Mouse (Mus musculus): ENCODE measurements around the gene Psmb9. TPM values are rescaled to one million over a fixed set of nuclear protein-coding genes. Genes with fewer than 3 reads are reported as not detected.
"Not testable (repeated sequence)": the region's sequence is repeated elsewhere in the genome, so short reads cannot be mapped to it uniquely, and the experiment has no call there.

Psmb9 gene
- polyA plus RNA-seq, 1 experiment from 2014 or later, result 5.9 TPM

DNA sequence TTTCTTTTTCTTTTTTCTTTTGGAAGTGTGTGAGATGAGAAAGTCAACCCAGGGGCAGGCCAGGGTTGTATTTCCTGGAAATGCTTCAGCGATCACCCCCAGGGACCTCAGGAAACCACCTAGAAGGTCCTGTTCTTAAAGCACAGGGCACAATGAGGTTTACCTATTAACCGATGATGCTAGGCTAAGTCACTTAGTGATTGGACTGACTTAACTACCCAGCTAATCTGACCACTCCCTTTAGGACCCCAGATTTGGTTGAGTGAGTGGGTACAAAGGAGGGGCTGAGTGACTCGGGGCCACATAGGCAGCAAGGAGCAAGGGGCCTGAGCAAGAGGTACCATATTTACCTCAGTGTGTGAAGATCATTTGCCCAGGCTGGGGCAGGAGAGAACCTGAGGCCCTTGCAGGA, 42.6 kb downstream of the Psmb9 start:
- no peak overlapping the region for H3K9ac ChIP-seq (ENCODE audit: low read depth, low read length)
- H3K27ac ChIP-seq, result no peak overlapping the region
- H3K27me3 ChIP-seq (ENCODE audit: insufficient read depth, low read length), result no peaks in the 10 kb centered on the region
- H3K4me3 ChIP-seq (replicated peaks; ENCODE audit: low read depth, low read length), result no peak overlapping the region
- H3K4me1 ChIP-seq (replicated peaks; ENCODE audit: insufficient read depth, low read length), result 0 out of 2 replicates have a peak, but pooled peaks cover 8% of the 10 kb centered on the region
- no peaks in the 10 kb centered on the region for H3K9me3 ChIP-seq (replicated peaks; ENCODE audit: low read length)
- no peaks in the 10 kb centered on the region for H3K36me3 ChIP-seq (ENCODE audit: insufficient read depth, low read length)
- ATAC-seq (replicated peaks; ENCODE audit: low FRiP score, low read depth) (0 out of 2 replicates have a peak, but pooled peaks have one; percentile 6), DNase-seq (ENCODE audit: low spot score) (no peak)
- 29% methylated on average over 3 of the region's 3 CpGs for WGBS
- TF ChIP-seq CTCF (IDR thresholded peaks at IDR 0.05; ENCODE audit: low read depth), result no peak
- H3K4me2 ChIP-seq (ENCODE audit: low read length), result no peak overlapping the region

DNA sequence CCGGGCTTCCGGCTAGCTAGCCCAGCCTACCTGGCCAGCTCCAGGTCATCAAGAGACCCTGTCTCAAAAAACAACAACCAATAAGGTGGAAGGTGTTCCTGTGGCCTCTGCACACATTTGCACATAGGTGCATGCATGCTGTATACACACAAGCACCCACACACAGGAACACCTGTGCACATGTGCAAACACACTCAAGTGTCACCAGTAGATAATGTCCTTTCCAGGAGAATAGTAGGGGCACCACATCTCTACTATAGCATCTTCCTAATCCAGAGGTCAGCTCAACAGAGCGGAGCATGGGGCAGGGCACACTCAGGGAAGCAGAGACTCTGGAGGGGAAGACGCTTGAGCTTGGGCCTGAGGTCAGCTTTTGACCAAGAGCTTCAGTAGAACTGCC, 43.3 kb downstream of the Psmb9 start:
- H3K9ac ChIP-seq (ENCODE audit: low read depth, low read length); DNase-seq (ENCODE audit: low spot score); H3K27me3 ChIP-seq (ENCODE audit: insufficient read depth, low read length); H3K4me3 ChIP-seq (replicated peaks; ENCODE audit: low read depth, low read length); H3K36me3 ChIP-seq (ENCODE audit: insufficient read depth, low read length); ATAC-seq (replicated peaks; ENCODE audit: low FRiP score, low read depth); H3K4me2 ChIP-seq (ENCODE audit: low read length); H3K9me3 ChIP-seq (replicated peaks; ENCODE audit: low read length); H3K27ac ChIP-seq: not testable (repeated sequence)
- 83% methylated on average over 4 of the region's 4 CpGs for WGBS
- H3K4me1 ChIP-seq (replicated peaks; ENCODE audit: insufficient read depth, low read length), result 0 out of 2 replicates have a peak, but pooled peaks cover 11% of the 10 kb centered on the region

DNA sequence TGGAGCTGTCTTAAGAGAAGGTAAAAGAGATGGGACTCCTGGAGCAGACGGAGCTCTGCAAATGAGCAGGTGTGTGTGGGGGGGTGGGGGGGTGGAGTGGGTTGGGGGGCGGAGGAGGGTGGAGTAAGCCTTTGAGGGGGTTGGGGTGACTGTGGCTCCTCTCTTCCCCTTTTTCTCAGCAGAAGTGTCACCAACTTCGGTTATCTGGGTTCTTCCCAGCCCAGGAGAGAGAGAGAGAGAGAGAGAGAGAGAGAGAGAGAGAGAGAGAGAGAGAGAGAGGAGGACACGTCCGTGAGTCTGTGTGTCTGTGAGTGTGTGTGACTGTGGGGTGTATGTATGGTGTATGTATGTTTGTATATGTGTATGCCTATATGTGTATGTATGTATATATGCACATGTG, 44.1 kb downstream of the Psmb9 start:
- H3K27ac ChIP-seq, result no peak overlapping the region
- H3K9me3 ChIP-seq (replicated peaks; ENCODE audit: low read length), result no peaks in the 10 kb centered on the region
- ATAC-seq (replicated peaks; ENCODE audit: low FRiP score, low read depth) (no peak), DNase-seq (ENCODE audit: low spot score) (no peak)
- H3K4me2 ChIP-seq (ENCODE audit: low read length), result 0 out of 2 replicates have a peak overlapping the region, but pooled peaks have one; percentile 30
- no peak overlapping the region for H3K9ac ChIP-seq (ENCODE audit: low read depth, low read length)
- TF ChIP-seq CTCF (IDR thresholded peaks at IDR 0.05; ENCODE audit: low read depth), result no peak
- 58% methylated on average over 5 of the region's 5 CpGs for WGBS
- H3K27me3 ChIP-seq (ENCODE audit: insufficient read depth, low read length), result no peaks in the 10 kb centered on the region
- no peaks in the 10 kb centered on the region for H3K36me3 ChIP-seq (ENCODE audit: insufficient read depth, low read length)
- no peak overlapping the region for H3K4me3 ChIP-seq (replicated peaks; ENCODE audit: low read depth, low read length)
- H3K4me1 ChIP-seq (replicated peaks; ENCODE audit: insufficient read depth, low read length), result 0 out of 2 replicates have a peak, but pooled peaks cover 14% of the 10 kb centered on the region

DNA sequence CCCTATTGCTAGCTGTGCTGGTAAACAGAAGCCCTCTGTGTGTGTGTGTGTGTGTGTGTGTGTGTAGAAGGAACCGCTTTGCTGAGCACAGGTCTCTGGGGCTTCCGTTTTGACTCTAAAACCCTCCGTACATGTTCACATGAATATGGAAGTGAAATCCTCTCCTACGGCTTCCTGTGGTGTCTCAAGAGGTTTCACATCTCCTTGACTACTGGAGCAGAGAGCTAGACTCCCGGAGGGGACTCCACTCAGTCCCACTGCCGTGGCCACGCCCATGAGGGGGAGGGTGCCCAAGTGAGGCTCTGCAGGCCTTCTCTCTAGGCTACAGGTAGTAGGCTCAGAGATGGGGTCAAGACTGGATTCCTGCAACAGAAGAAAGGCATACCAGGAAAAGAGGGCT, 44.5 kb downstream of the Psmb9 start, which contains the start of gene H2-DMb2:
Gene H2-DMb2, plus strand, starts transcription at position 275 of the 400 bp plus-strand sequence.
- Histone ChIP-seq H3K36me3 (ENCODE audit: insufficient read depth, low read length) (no peaks in the 10 kb centered on the region), H3K27me3 (ENCODE audit: insufficient read depth, low read length) (no peaks in the 10 kb centered on the region), H3K4me2 (ENCODE audit: low read length) (peak within 1 kb of the TSS; percentile 30; the same call in 1 of the 2 replicates), H3K9ac (ENCODE audit: low read depth, low read length) (no peak within 1 kb of the TSS), H3K27ac (0 out of 2 replicates have a peak within 1 kb of the TSS, but pooled peaks have one; percentile 19), H3K4me3 (replicated peaks; ENCODE audit: low read depth, low read length) (no peak within 1 kb of the TSS), H3K9me3 (replicated peaks; ENCODE audit: low read length) (no peaks in the 10 kb centered on the region), H3K4me1 (replicated peaks; ENCODE audit: insufficient read depth, low read length) (0 out of 2 replicates have a peak, but pooled peaks cover 14% of the 10 kb centered on the region)
- TF ChIP-seq CTCF (IDR thresholded peaks at IDR 0.05; ENCODE audit: low read depth), result no peak
- DNase-seq (ENCODE audit: low spot score) (peak; percentile 54), ATAC-seq (replicated peaks; ENCODE audit: low FRiP score, low read depth) (no peak; the same call in 1 of the 2 replicates)
- 11% methylated on average over 7 of the region's 7 CpGs for WGBS

DNA sequence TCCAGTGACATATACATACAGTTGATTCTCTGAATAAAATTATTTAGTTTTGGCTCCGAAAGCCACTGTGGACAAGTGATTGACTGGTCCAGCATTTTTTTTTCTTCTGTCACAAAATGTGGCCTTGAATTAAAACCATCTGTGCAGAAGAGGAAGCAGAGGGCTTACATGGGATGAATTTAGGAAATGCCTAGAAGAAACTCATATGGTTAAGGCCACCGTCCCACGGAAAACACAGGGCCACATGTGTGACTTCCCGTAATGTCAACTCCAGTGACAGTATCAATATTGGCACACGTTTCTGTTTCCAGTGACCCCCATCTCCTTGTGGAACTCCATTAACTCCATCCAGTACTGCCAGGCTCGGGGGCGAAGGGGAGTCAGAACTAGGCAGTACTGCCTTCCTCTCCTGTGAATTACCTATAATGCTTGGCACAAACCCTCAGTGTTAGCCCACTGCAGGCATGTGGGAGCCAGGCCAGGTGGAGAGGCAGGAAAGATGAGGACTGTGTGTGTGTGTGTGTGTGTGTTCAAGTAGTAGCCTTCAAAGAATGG, 45.0 kb downstream of the Psmb9 start:
- no peaks in the 10 kb centered on the region for H3K27me3 ChIP-seq (ENCODE audit: insufficient read depth, low read length)
- WGBS, result 69% methylated on average over 7 of the region's 7 CpGs
- H3K27ac ChIP-seq, result 0 out of 2 replicates have a peak overlapping the region, but pooled peaks have one; percentile 19
- no peak overlapping the region for H3K4me3 ChIP-seq (replicated peaks; ENCODE audit: low read depth, low read length)
- no peak for TF ChIP-seq CTCF (IDR thresholded peaks at IDR 0.05; ENCODE audit: low read depth)
- ATAC-seq (replicated peaks; ENCODE audit: low FRiP score, low read depth) (no peak; the same call in 1 of the 2 replicates), DNase-seq (ENCODE audit: low spot score) (no peak)
- H3K4me1 ChIP-seq (replicated peaks; ENCODE audit: insufficient read depth, low read length), result 0 out of 2 replicates have a peak, but pooled peaks cover 14% of the 10 kb centered on the region
- peak overlapping the region; percentile 30; the same call in 1 of the 2 replicates for H3K4me2 ChIP-seq (ENCODE audit: low read length)
- no peaks in the 10 kb centered on the region for H3K9me3 ChIP-seq (replicated peaks; ENCODE audit: low read length)
- no peaks in the 10 kb centered on the region for H3K36me3 ChIP-seq (ENCODE audit: insufficient read depth, low read length)
- H3K9ac ChIP-seq (ENCODE audit: low read depth, low read length), result no peak overlapping the region

DNA sequence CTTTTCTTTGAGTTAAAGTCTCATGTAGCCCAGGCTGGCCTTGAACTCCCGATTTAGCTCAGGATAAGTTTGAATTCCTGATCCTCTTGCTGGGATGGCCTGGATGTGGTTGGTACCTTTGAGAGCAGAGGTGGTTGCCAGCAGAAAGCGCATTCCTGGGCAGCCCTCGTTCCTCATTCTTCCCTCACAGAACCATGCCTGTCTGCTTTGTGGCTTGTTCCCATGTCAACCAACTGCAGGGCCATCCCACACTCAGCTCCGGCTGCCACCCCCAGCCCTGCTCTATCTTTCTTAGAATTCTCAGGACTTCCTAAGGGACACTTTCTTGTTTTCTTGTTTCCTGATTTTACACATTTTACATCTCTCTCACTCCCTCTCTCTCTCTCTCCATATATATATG, 46.1 kb downstream of the Psmb9 start:
- H3K4me3 ChIP-seq (replicated peaks; ENCODE audit: low read depth, low read length), result no peak overlapping the region
- ATAC-seq (replicated peaks; ENCODE audit: low FRiP score, low read depth), result no peak
- H3K4me1 ChIP-seq (replicated peaks; ENCODE audit: insufficient read depth, low read length), result 0 out of 2 replicates have a peak, but pooled peaks cover 14% of the 10 kb centered on the region
- TF ChIP-seq CTCF (IDR thresholded peaks at IDR 0.05; ENCODE audit: low read depth), result no peak
- no peak overlapping the region for H3K9ac ChIP-seq (ENCODE audit: low read depth, low read length)
- DNase-seq (ENCODE audit: low spot score), result no peak
- no peak overlapping the region for H3K4me2 ChIP-seq (ENCODE audit: low read length)
- no peaks in the 10 kb centered on the region for H3K36me3 ChIP-seq (ENCODE audit: insufficient read depth, low read length)
- no peaks in the 10 kb centered on the region for H3K27me3 ChIP-seq (ENCODE audit: insufficient read depth, low read length)
- H3K27ac ChIP-seq, result no peak overlapping the region
- whole genome bisulfite sequencing, result 58% methylated on average over 4 of the region's 4 CpGs
- no peaks in the 10 kb centered on the region for H3K9me3 ChIP-seq (replicated peaks; ENCODE audit: low read length)
